Mouse (Mus musculus) layer of hippocampus, postnatal 10 days (tissue): Measurements from ENCODE around the gene Stpg2. TPM values are rescaled to one million over a fixed set of nuclear protein-coding genes. Genes with fewer than 3 reads are reported as not detected.
"Not testable (repeated sequence)": the region's sequence is repeated elsewhere in the genome, so short reads cannot be mapped to it uniquely, and the experiment has no call there.

ENCODE experiments used
- DNase-seq, 2 experiments: peaks; one replicate each; pipeline ENCODE4 v3.0.0; 2021; ENCODE audit warnings: low spot score in 2 of 2
- long read RNA-seq: library from polyadenylated mRNA; stranded (forward); transcript quantifications from one replicate; pipeline ENCODE4 v2.0.0, GENCODE M21; 2023
- total RNA-seq, 2 experiments: library from RNA; stranded (reverse); gene quantifications; 2 replicates each; pipeline ENCODE4 v1.2.3; 2021

The Stpg2 gene
- under 1 TPM in 1 of 2 experiments, not detected in 1; 0.30 TPM for total RNA-seq
- long read RNA-seq: 0 reads

GRCm38 (mm10) chr3:139205444-139205998 is at the start of gene Stpg2:
Stpg2 (plus strand) TSS chr3:139205694.
- peak; percentile 92 to 94 for DNase-seq

GRCm38 (mm10) chr3:139162146-139162545 is 43.3 kb upstream of the Stpg2 start:
- no peak for DNase-seq

GRCm38 (mm10) chr3:139162658-139163057 is 42.8 kb upstream of the Stpg2 start:
- no peak for DNase-seq

GRCm38 (mm10) chr3:139168510-139169269 is 36.8 kb upstream of the Stpg2 start:
- DNase-seq: no peak

GRCm38 (mm10) chr3:139169740-139170139 is 35.8 kb upstream of the Stpg2 start:
- no peak for DNase-seq

GRCm38 (mm10) chr3:139176936-139177335 is 28.6 kb upstream of the Stpg2 start:
- DNase-seq: no peak

GRCm38 (mm10) chr3:139191541-139191940 is 14.0 kb upstream of the Stpg2 start:
- no peak for DNase-seq

GRCm38 (mm10) chr3:139193917-139194316 is 11.6 kb upstream of the Stpg2 start:
- DNase-seq: no peak

- DNase-seq: no peak
These were observed 7.1 kb upstream of the Stpg2 start for GRCm38 (mm10) chr3:139198412-139198811.

- DNase-seq: no peak
These were observed 5.2 kb upstream of the Stpg2 start for GRCm38 (mm10) chr3:139200324-139200723.

GRCm38 (mm10) chr3:139216945-139217344 is 11.5 kb downstream of the Stpg2 start:
- no peak for DNase-seq

- DNase-seq: no peak
These were observed 19.6 kb downstream of the Stpg2 start for GRCm38 (mm10) chr3:139225123-139225522.

- no peak for DNase-seq
These were observed 21.3 kb downstream of the Stpg2 start for GRCm38 (mm10) chr3:139226811-139227210.

- DNase-seq: no peak
These were observed 39.7 kb downstream of the Stpg2 start for GRCm38 (mm10) chr3:139245219-139245618.

GRCm38 (mm10) chr3:139246508-139246907 is 41.0 kb downstream of the Stpg2 start:
- DNase-seq: no peak

- DNase-seq: not testable (repeated sequence)
These were observed 56.9 kb downstream of the Stpg2 start for GRCm38 (mm10) chr3:139262359-139262758.

GRCm38 (mm10) chr3:139297909-139298308 is 92.4 kb downstream of the Stpg2 start:
- peak in 1 of 2 experiments; percentile 15 for DNase-seq

- DNase-seq: no peak
These were observed 102.8 kb downstream of the Stpg2 start for GRCm38 (mm10) chr3:139308078-139308809.

GRCm38 (mm10) chr3:139311721-139312120 is 106.2 kb downstream of the Stpg2 start:
- DNase-seq: no peak

GRCm38 (mm10) chr3:139380494-139380893 is 175.0 kb downstream of the Stpg2 start:
- DNase-seq: no peak

- no peak for DNase-seq
These were observed 191.8 kb downstream of the Stpg2 start for GRCm38 (mm10) chr3:139397077-139397865.
